Mouse (Mus musculus): Measurements from ENCODE around the gene Slc1a5. TPM values are rescaled to one million over a fixed set of nuclear protein-coding genes. Genes with fewer than 3 reads are reported as not detected.

The Slc1a5 gene
- polyA plus RNA-seq (2014; fragmentation: Nextera tagmentation; extraction: Ambion mirVana) = 4.5 and 4.6 TPM in 2 replicates

DNA sequence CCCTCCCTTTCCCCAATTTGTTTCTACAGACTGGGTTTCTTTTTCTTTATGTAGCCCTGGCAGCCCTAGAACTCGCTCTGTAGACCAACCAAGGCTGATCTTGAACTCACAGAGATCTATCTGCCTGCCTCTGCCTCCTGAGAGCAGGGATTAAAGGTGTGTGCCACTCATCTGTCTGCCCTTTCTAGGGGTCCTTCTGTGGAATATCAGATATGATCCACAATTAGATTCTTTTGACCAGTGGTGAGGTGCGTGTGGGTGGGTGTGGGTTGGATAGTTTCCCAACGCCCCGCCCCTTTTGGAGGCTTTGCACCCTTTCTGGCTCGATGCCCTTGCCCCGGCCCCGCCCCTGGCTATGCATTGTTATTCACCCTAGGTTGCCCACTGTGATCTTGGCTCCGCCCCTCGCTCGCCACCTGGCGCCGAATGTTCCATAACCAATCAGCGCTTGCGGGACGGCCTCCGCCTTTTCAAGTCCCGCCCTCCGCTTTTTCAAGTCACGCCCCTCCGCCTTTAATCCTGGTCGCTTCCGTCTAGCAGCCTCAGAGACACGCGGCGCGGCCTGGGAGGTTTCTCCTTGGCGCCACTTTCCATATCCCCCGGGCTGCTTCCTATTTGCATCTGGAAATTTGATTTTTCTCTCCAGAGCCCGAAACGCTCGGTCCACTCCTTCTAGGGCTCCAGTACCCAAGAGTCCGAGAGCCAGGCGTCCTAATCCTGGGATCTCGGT is at the start of gene Slc1a5:
Gene Slc1a5 (plus strand): TSS at position 516 of the 730 bp plus-strand sequence.
- H3K27ac ChIP-seq (ENCODE audit: low read depth, low read length) = no peak within 1 kb of the TSS
- peak within 1 kb of the TSS; percentile 88 for H3K4me2 ChIP-seq (ENCODE audit: low read depth, low read length)
- peak; percentile 72 for ATAC-seq (ENCODE audit: low read depth)
- no peaks in the 10 kb centered on the region for H3K27me3 ChIP-seq (ENCODE audit: control insufficient read depth, insufficient read depth, low read length)
- H3K4me1 ChIP-seq (ENCODE audit: control insufficient read depth, insufficient read depth, low read length) = peaks cover 8% of the 10 kb centered on the region; the same call in 1 of the 2 replicates
- peak within 1 kb of the TSS; percentile 33 for H3K4me3 ChIP-seq (ENCODE audit: low read depth, low read length)
- H3K9ac ChIP-seq (replicated peaks; ENCODE audit: low read depth, low read length) = peak within 1 kb of the TSS; percentile 37
- no peaks in the 10 kb centered on the region for H3K36me3 ChIP-seq (ENCODE audit: control insufficient read depth, insufficient read depth, low read length)
- H3K9me3 ChIP-seq (ENCODE audit: control insufficient read depth, low read length) = no peaks in the 10 kb centered on the region
- WGBS = 4% methylated on average over 34 of the region's 34 CpGs

- H3K9me3 ChIP-seq (ENCODE audit: control insufficient read depth, low read length) = no peaks in the 10 kb centered on the region
- no peaks in the 10 kb centered on the region for H3K27me3 ChIP-seq (ENCODE audit: control insufficient read depth, insufficient read depth, low read length)
- H3K27ac ChIP-seq (ENCODE audit: low read depth, low read length) = no peak overlapping the region
- 22% methylated on average over 7 of the region's 7 CpGs for WGBS
- no peaks in the 10 kb centered on the region for H3K36me3 ChIP-seq (ENCODE audit: control insufficient read depth, insufficient read depth, low read length)
- no peaks in the 10 kb centered on the region for H3K4me1 ChIP-seq (ENCODE audit: control insufficient read depth, insufficient read depth, low read length)
- no peak overlapping the region for H3K4me2 ChIP-seq (ENCODE audit: low read depth, low read length)
- no peak overlapping the region for H3K4me3 ChIP-seq (ENCODE audit: low read depth, low read length)
- H3K9ac ChIP-seq (replicated peaks; ENCODE audit: low read depth, low read length) = no peak overlapping the region
- no peak for ATAC-seq (ENCODE audit: low read depth)
Measured at GRCm38 (mm10) chr7:16731893-16732422, 49.2 kb upstream of the Slc1a5 start.

GRCm38 (mm10) chr7:16737606-16738072 is 43.5 kb upstream of the Slc1a5 start:
- Histone ChIP-seq H3K36me3 (ENCODE audit: control insufficient read depth, insufficient read depth, low read length) (no peaks in the 10 kb centered on the region), H3K27ac (ENCODE audit: low read depth, low read length) (no peak overlapping the region), H3K4me1 (ENCODE audit: control insufficient read depth, insufficient read depth, low read length) (peaks cover 13% of the 10 kb centered on the region), H3K4me3 (ENCODE audit: low read depth, low read length) (peak overlapping the region; percentile 74), H3K9me3 (ENCODE audit: control insufficient read depth, low read length) (no peaks in the 10 kb centered on the region), H3K9ac (replicated peaks; ENCODE audit: low read depth, low read length) (no peak overlapping the region), H3K27me3 (ENCODE audit: control insufficient read depth, insufficient read depth, low read length) (no peaks in the 10 kb centered on the region), H3K4me2 (ENCODE audit: low read depth, low read length) (peak overlapping the region; percentile 34)
- ATAC-seq (ENCODE audit: low read depth) = peak; percentile 25
- WGBS = 32% methylated on average over 10 of the region's 10 CpGs

- H3K27ac ChIP-seq (ENCODE audit: low read depth, low read length) = 0 out of 2 replicates have a peak within 1 kb of the TSS, but pooled peaks have one; percentile 3
- H3K9ac ChIP-seq (replicated peaks; ENCODE audit: low read depth, low read length) = peak within 1 kb of the TSS; percentile 80
- ATAC-seq (ENCODE audit: low read depth) = peak; percentile 96
- peak within 1 kb of the TSS; percentile 93 for H3K4me2 ChIP-seq (ENCODE audit: low read depth, low read length)
- no peaks in the 10 kb centered on the region for H3K27me3 ChIP-seq (ENCODE audit: control insufficient read depth, insufficient read depth, low read length)
- H3K4me3 ChIP-seq (ENCODE audit: low read depth, low read length) = peak within 1 kb of the TSS; percentile 74
- under 1% methylated on average over 34 of the region's 34 CpGs for WGBS
- H3K36me3 ChIP-seq (ENCODE audit: control insufficient read depth, insufficient read depth, low read length) = peaks cover 2% of the 10 kb centered on the region; the same call in 1 of the 2 replicates
- H3K9me3 ChIP-seq (ENCODE audit: control insufficient read depth, low read length) = no peaks in the 10 kb centered on the region
- H3K4me1 ChIP-seq (ENCODE audit: control insufficient read depth, insufficient read depth, low read length) = peaks cover 13% of the 10 kb centered on the region
Measured at GRCm38 (mm10) chr7:16738073-16738696, 43.0 kb upstream of the Slc1a5 start, which contains the start of gene Ap2s1. TSS of gene Ap2s1 (plus strand) at chr7:16738410.

DNA sequence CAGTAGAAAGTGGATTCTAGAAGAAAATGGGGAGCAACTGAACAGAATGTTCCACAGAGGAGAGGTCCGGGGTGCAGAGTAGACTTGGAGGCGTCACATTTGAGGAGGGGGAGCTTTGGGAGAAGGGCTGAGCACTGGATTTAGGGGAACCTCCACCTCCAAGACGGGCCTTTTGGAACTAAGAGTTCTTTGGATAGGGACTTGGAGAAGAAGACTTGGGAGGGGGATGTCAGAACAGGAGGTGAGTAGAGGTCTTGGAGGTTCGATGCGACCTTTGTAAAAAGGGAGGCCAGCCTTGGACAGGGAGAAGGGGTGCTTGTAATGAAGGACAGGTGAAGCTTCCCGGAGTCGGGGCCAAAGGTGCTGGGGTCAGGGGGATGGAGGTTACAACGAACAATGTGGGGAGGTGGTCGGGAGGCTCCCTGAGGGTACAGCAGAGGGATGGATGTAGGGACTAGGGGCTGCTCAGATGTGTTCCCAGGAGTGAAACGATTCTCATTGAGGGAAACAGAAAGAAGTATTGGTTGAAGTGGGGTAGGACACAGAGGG is 42.0 kb upstream of the Slc1a5 start:
- no peaks in the 10 kb centered on the region for H3K27me3 ChIP-seq (ENCODE audit: control insufficient read depth, insufficient read depth, low read length)
- H3K27ac ChIP-seq (ENCODE audit: low read depth, low read length) = no peak overlapping the region
- H3K4me3 ChIP-seq (ENCODE audit: low read depth, low read length) = peak overlapping the region; percentile 74
- ATAC-seq (ENCODE audit: low read depth) = no peak
- peaks cover 7% of the 10 kb centered on the region; the same call in 1 of the 2 replicates for H3K36me3 ChIP-seq (ENCODE audit: control insufficient read depth, insufficient read depth, low read length)
- peaks cover 13% of the 10 kb centered on the region for H3K4me1 ChIP-seq (ENCODE audit: control insufficient read depth, insufficient read depth, low read length)
- WGBS = 64% methylated on average over 10 of the region's 10 CpGs
- peak overlapping the region; percentile 93 for H3K4me2 ChIP-seq (ENCODE audit: low read depth, low read length)
- H3K9ac ChIP-seq (replicated peaks; ENCODE audit: low read depth, low read length) = peak overlapping the region; percentile 80
- H3K9me3 ChIP-seq (ENCODE audit: control insufficient read depth, low read length) = no peaks in the 10 kb centered on the region

- Histone ChIP-seq H3K9ac (replicated peaks; ENCODE audit: low read depth, low read length) (no peak overlapping the region), H3K4me3 (ENCODE audit: low read depth, low read length) (no peak overlapping the region), H3K4me2 (ENCODE audit: low read depth, low read length) (no peak overlapping the region), H3K27me3 (ENCODE audit: control insufficient read depth, insufficient read depth, low read length) (no peaks in the 10 kb centered on the region), H3K36me3 (ENCODE audit: control insufficient read depth, insufficient read depth, low read length) (peaks cover 37% of the 10 kb centered on the region), H3K4me1 (ENCODE audit: control insufficient read depth, insufficient read depth, low read length) (no peaks in the 10 kb centered on the region), H3K27ac (ENCODE audit: low read depth, low read length) (no peak overlapping the region), H3K9me3 (ENCODE audit: control insufficient read depth, low read length) (no peaks in the 10 kb centered on the region)
- WGBS = 95% methylated on average over 4 of the region's 4 CpGs
- no peak for ATAC-seq (ENCODE audit: low read depth)
Measured at GRCm38 (mm10) chr7:16745373-16745772, 35.8 kb upstream of the Slc1a5 start.

GRCm38 (mm10) chr7:16746093-16746492 is 35.0 kb upstream of the Slc1a5 start:
- Histone ChIP-seq H3K9ac (replicated peaks; ENCODE audit: low read depth, low read length) (no peak overlapping the region), H3K4me1 (ENCODE audit: control insufficient read depth, insufficient read depth, low read length) (no peaks in the 10 kb centered on the region), H3K9me3 (ENCODE audit: control insufficient read depth, low read length) (no peaks in the 10 kb centered on the region), H3K27me3 (ENCODE audit: control insufficient read depth, insufficient read depth, low read length) (no peaks in the 10 kb centered on the region), H3K36me3 (ENCODE audit: control insufficient read depth, insufficient read depth, low read length) (peaks cover 37% of the 10 kb centered on the region), H3K27ac (ENCODE audit: low read depth, low read length) (no peak overlapping the region), H3K4me3 (ENCODE audit: low read depth, low read length) (no peak overlapping the region), H3K4me2 (ENCODE audit: low read depth, low read length) (no peak overlapping the region)
- ATAC-seq (ENCODE audit: low read depth) = 0 out of 2 replicates have a peak, but pooled peaks have one; percentile 66
- 61% methylated on average over 3 of the region's 3 CpGs for WGBS

- Histone ChIP-seq H3K27ac (ENCODE audit: low read depth, low read length) (no peak overlapping the region), H3K9ac (replicated peaks; ENCODE audit: low read depth, low read length) (no peak overlapping the region), H3K27me3 (ENCODE audit: control insufficient read depth, insufficient read depth, low read length) (no peaks in the 10 kb centered on the region), H3K36me3 (ENCODE audit: control insufficient read depth, insufficient read depth, low read length) (peaks cover 37% of the 10 kb centered on the region), H3K4me1 (ENCODE audit: control insufficient read depth, insufficient read depth, low read length) (no peaks in the 10 kb centered on the region), H3K4me3 (ENCODE audit: low read depth, low read length) (no peak overlapping the region), H3K9me3 (ENCODE audit: control insufficient read depth, low read length) (no peaks in the 10 kb centered on the region), H3K4me2 (ENCODE audit: low read depth, low read length) (no peak overlapping the region)
- 91% methylated on average over 6 of the region's 6 CpGs for WGBS
- no peak for ATAC-seq (ENCODE audit: low read depth)
Measured at GRCm38 (mm10) chr7:16747656-16748055, 33.5 kb upstream of the Slc1a5 start.

Measured in neural tube, embryonic 14.5 days (tissue).